In the genomic region with DNA sequence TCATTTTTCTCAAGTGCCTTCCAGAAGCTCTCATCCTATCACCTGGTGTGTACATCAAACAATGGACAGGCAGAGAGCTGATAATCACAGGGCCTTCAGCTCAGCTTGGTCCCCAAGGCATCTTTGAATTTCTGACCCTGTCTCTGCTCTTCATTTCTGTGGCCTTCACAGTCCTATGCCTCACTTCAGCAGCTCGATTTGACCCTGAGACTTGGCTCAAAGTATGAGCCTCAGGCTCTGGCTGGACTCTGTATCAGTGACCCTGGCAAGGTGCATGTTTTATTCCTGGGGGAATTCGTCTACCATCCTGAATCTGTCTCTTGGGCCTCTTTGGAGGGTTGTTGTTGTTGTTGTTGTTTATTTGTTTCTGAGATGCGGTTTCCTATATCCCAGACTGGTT, we compare ENCODE assay signal across 26 mouse cellular contexts.
DNase-seq lines count a peak whose midpoint lies in the region; ATAC-seq and TF ChIP-seq lines count a peak whose summit lies in the region.
"Had no signal": no experiment of that assay in that cellular context is flagged by ENCODE, and none has a peak within 500 bp of the region (broad histone marks: within the 10 kb centered on the region; RNA-seq: fewer than 3 reads in every experiment).

No protein-coding gene starts in this region.

- DNase-seq in forebrain, embryonic 10.5 days (ENCODE audit: extremely low spot score, low spot score): peak; percentile 4
- no peak for DNase-seq in forebrain, embryonic 14.5 days (ENCODE audit: low spot score)
- DNase-seq in liver, adult 2 months (ENCODE audit: extremely low read depth, low read depth, low spot score): peak; percentile 8
- DNase-seq in adrenal gland, postnatal 10 days: peak; percentile 26
- no peak for DNase-seq in heart, embryonic 10.5 days (ENCODE audit: low spot score)
- DNase-seq in lung, adult 18-20 months: no peak
- DNase-seq: cerebellum, adult 8-10 months; cerebellum, postnatal 25 days; gastrocnemius, adult 2 months; gastrocnemius, postnatal 36 days; heart, adult 18-20 months; heart, postnatal 4 days; kidney, adult 8-10 months; kidney, postnatal 25 days; liver; lung, adult 2 months; lung, postnatal 10 days; midbrain, embryonic 14.5 days; thymus, adult 2 months; thymus, postnatal 4 days had no signal

- WGBS in forebrain, embryonic 10.5 days: 89% methylated on average over 3 of the region's 3 CpGs
- WGBS in forebrain, embryonic 14.5 days: 89% methylated on average over 3 of the region's 3 CpGs
- 43% methylated on average over 3 of the region's 3 CpGs for WGBS in liver, adult 2 months
- 57% methylated on average over 3 of the region's 3 CpGs for WGBS in liver, embryonic 12.5 days (ENCODE audit: insufficient replicate concordance)
- 79% methylated on average over 3 of the region's 3 CpGs for WGBS in heart, embryonic 10.5 days

- TF ChIP-seq POLR2A in liver, adult 2 months (IDR thresholded peaks at IDR 0.05; ENCODE audit: extremely low read depth, insufficient read depth, low read length): no peak

- H3K9ac ChIP-seq in forebrain, embryonic 14.5 days (ENCODE audit: low read length): no peak overlapping the region
- no peak overlapping the region for H3K9ac ChIP-seq in liver, adult 2 months (ENCODE audit: low read depth, low read length)
- H3K9ac ChIP-seq in liver, embryonic 12.5 days: no peak overlapping the region
- H3K9ac ChIP-seq: forebrain, embryonic 15.5 days; heart, embryonic 12.5 days; hindbrain, embryonic 15.5 days had no signal

- H3K4me3 ChIP-seq in forebrain, embryonic 10.5 days: no peak overlapping the region
- H3K4me3 ChIP-seq in forebrain, embryonic 14.5 days (ENCODE audit: low read depth, low read length): no peak overlapping the region
- H3K4me3 ChIP-seq in liver, adult 2 months (ENCODE audit: insufficient read depth, low read depth, low read length): no peak overlapping the region
- no peak overlapping the region for H3K4me3 ChIP-seq in liver, embryonic 12.5 days
- H3K4me3 ChIP-seq in heart, embryonic 10.5 days: no peak overlapping the region
- H3K4me3 ChIP-seq: forebrain, embryonic 15.5 days; gastrocnemius, adult 2 months; heart, embryonic 12.5 days; hindbrain, embryonic 15.5 days had no signal

- no peaks in the 10 kb centered on the region for H3K36me3 ChIP-seq in forebrain, embryonic 10.5 days (replicated peaks)
- no peaks in the 10 kb centered on the region for H3K36me3 ChIP-seq in forebrain, embryonic 14.5 days (ENCODE audit: control insufficient read depth, insufficient read depth, low read length)
- no peaks in the 10 kb centered on the region for H3K36me3 ChIP-seq in liver, adult 2 months (ENCODE audit: control insufficient read depth, insufficient read depth, low read length)
- no peaks in the 10 kb centered on the region for H3K36me3 ChIP-seq in liver, embryonic 12.5 days
- no peaks in the 10 kb centered on the region for H3K36me3 ChIP-seq in heart, embryonic 10.5 days
- H3K36me3 ChIP-seq: forebrain, embryonic 15.5 days; heart, embryonic 12.5 days; hindbrain, embryonic 15.5 days had no signal

- TF ChIP-seq CTCF in liver, adult 2 months (IDR thresholded peaks at IDR 0.05; ENCODE audit: low read depth, low read length): no peak

- no peaks in the 10 kb centered on the region for H3K79me2 ChIP-seq in liver, adult 2 months (ENCODE audit: control insufficient read depth, insufficient read depth, low read length)

- H3K27ac ChIP-seq in forebrain, embryonic 10.5 days: 0 out of 2 replicates have a peak overlapping the region, but pooled peaks have one; percentile 1
- no peak overlapping the region for H3K27ac ChIP-seq in forebrain, embryonic 14.5 days (ENCODE audit: low read depth, low read length)
- no peak overlapping the region for H3K27ac ChIP-seq in liver, adult 2 months (replicated peaks; ENCODE audit: insufficient read depth, low read depth, low read length)
- H3K27ac ChIP-seq in liver, embryonic 12.5 days: no peak overlapping the region
- no peak overlapping the region for H3K27ac ChIP-seq in heart, embryonic 10.5 days
- H3K27ac ChIP-seq: forebrain, embryonic 15.5 days; gastrocnemius, adult 2 months; hindbrain, embryonic 15.5 days had no signal

- H3K4me2 ChIP-seq in forebrain, embryonic 14.5 days (ENCODE audit: low read length): no peak overlapping the region
- no peak overlapping the region for H3K4me2 ChIP-seq in liver, embryonic 12.5 days
- H3K4me2 ChIP-seq: forebrain, embryonic 15.5 days; heart, embryonic 12.5 days; hindbrain, embryonic 15.5 days had no signal

- no peaks in the 10 kb centered on the region for H3K27me3 ChIP-seq in forebrain, embryonic 10.5 days (ENCODE audit: poor library complexity, severe bottlenecking)
- H3K27me3 ChIP-seq in forebrain, embryonic 14.5 days (replicated peaks; ENCODE audit: control insufficient read depth, insufficient read depth, low read length): no peaks in the 10 kb centered on the region
- peaks cover 2% of the 10 kb centered on the region; the same call in 1 of the 2 replicates for H3K27me3 ChIP-seq in liver, adult 2 months (ENCODE audit: control insufficient read depth, insufficient read depth, low read length)
- H3K27me3 ChIP-seq in liver, embryonic 12.5 days (replicated peaks): no peaks in the 10 kb centered on the region; the same call in 1 of the 2 replicates
- H3K27me3 ChIP-seq in heart, embryonic 10.5 days (ENCODE audit: insufficient read depth, poor library complexity, severe bottlenecking): no peaks in the 10 kb centered on the region
- H3K27me3 ChIP-seq: forebrain, embryonic 15.5 days; heart, embryonic 12.5 days; hindbrain, embryonic 15.5 days; Patski had no signal

- ATAC-seq in forebrain, embryonic 14.5 days: no peak
- no peak for ATAC-seq in liver, embryonic 12.5 days
- ATAC-seq: forebrain, embryonic 15.5 days; inflammation-experienced regulatory T-cells, adult 6 months; Patski had no signal

- peaks cover 31% of the 10 kb centered on the region for H3K4me1 ChIP-seq in forebrain, embryonic 10.5 days
- H3K4me1 ChIP-seq in forebrain, embryonic 14.5 days (ENCODE audit: control insufficient read depth, insufficient read depth, low read length): peaks cover 22% of the 10 kb centered on the region
- H3K4me1 ChIP-seq in liver, adult 2 months (ENCODE audit: control insufficient read depth, insufficient read depth, low read length): no peaks in the 10 kb centered on the region
- H3K4me1 ChIP-seq in liver, embryonic 12.5 days: peaks cover 4% of the 10 kb centered on the region; the same call in 1 of the 2 replicates
- peaks cover 11% of the 10 kb centered on the region for H3K4me1 ChIP-seq in heart, embryonic 10.5 days

- no peaks in the 10 kb centered on the region for H3K9me3 ChIP-seq in forebrain, embryonic 10.5 days
- no peaks in the 10 kb centered on the region for H3K9me3 ChIP-seq in forebrain, embryonic 14.5 days (replicated peaks; ENCODE audit: control insufficient read depth, low read length)
- no peaks in the 10 kb centered on the region for H3K9me3 ChIP-seq in liver, embryonic 12.5 days (replicated peaks)
- no peaks in the 10 kb centered on the region for H3K9me3 ChIP-seq in heart, embryonic 10.5 days
- H3K9me3 ChIP-seq: forebrain, embryonic 15.5 days; heart, embryonic 12.5 days; hindbrain, embryonic 15.5 days had no signal

Comparison
In these comparisons a context has a peak if more than half of its experiments do, and no peak if none do; other contexts are left out.
1. DNase-seq: peak in forebrain, embryonic 10.5 days (single experiment), liver, adult 2 months (single experiment) and adrenal gland, postnatal 10 days (single experiment); none in forebrain, embryonic 14.5 days (single experiment), heart, embryonic 10.5 days (single experiment) and lung, adult 18-20 months (0 of 2).